Mouse (Mus musculus) lung, adult 2 months (tissue): ENCODE data around the gene Trmu.
A peak's percentile ranks its signal among the peaks of the same experiment; 100 is the strongest.

Experiments used
- CTCF ChIP-seq: fragments of 200-500 bp; IDR thresholded peaks from 2 replicates; pipeline ENCODE4 v1.5.1; 2011; ENCODE audit warnings: mild to moderate bottlenecking, low read length, control low read depth; ENCODE audit not compliant: insufficient read depth
- POLR2A ChIP-seq: fragments of 200-500 bp; IDR thresholded peaks from 2 replicates; pipeline ENCODE4 v1.6.1; 2011; ENCODE audit warnings: low read depth, mild to moderate bottlenecking, control low read depth, low read length, borderline replicate concordance; ENCODE audit errors: extremely low read depth

DNA sequence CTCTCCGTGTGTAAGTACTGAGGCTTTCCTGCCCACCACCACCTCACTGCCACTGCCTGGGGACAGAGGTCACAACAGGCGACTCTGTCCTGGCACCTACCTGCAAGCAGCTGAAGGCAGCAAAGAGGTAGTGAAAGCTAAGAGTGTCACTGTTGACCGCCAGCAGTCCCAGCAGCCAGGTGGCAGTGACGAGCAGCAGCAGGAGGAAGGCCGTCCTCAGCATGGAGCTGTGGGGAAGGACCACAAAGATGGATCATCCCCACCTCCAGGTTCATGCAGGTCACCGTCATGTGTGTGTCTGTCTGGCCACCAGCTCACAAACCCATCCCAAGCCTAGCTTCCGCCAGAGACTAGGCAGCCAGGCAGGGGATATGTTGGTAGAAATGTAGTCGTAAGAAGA lies 24.7 kb downstream of the Trmu start:
- no peak for TF ChIP-seq POLR2A
- peak; percentile 42; the same call in 1 of the 2 replicates for TF ChIP-seq CTCF
